ENCODE assay signal across 8 mouse cellular contexts in the genomic region with DNA sequence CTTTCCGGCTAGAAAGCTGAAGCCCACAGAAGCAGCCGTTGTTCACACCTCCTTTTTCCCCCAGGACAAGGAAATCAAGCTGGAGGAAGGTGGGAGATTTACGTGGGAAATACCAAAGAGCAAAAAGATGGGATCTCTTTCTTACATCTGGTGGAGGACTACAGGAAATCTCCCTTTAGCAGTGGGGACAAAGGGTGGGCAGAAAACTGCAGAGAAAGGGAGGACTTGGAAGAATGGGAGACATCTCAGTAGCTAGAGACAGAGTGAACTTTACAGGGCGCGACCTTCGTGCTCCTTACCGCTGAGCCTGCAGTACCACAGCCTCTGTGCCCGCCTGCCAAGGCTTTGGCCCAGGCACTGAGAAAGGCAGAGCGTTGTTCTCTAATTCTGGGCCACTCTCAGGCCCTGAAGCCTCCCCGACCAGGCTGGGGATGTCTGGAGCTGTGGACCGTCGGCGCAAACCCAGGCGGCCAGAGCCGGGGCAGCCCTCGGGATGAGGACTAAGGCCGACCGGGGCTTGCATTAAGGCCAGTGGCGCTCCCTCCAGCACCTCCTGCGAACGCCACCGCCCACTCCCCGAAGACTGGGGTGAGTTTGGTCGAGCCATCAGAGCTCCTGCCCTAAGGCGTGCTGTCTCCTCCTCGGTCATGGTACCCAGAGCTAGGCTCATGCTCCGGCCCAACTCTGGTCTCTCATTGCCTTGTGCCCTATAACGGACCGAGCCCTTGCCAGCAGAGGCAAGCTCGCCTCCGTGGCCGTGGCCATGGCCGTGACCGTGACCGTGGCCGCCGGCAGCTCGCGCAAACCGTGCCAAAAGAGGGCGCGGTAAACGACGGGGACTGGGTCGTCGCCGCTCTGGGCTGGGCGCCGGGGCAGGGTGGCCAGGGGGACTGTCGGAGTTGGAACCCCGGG. TPM values are rescaled to one million over a fixed set of nuclear protein-coding genes. Genes with fewer than 3 reads are reported as not detected.
DNase-seq lines count a peak whose midpoint lies in the region; TF ChIP-seq lines count a peak whose summit lies in the region.

No protein-coding gene starts in this region.

- H3K4me3 ChIP-seq in left cerebral cortex, adult 2 months = peak overlapping the region; percentile 49

- TF ChIP-seq CTCF in left cerebral cortex, adult 2 months (IDR thresholded peaks at IDR 0.05) = no peak

- intact Hi-C loops in left cerebral cortex, adult 2 months (cut with DNase I) = loop anchor here (2.0 kb wide), 1 partner anchor 29 kb away; no protein-coding TSS in a partner anchor
- intact Hi-C loops in left cerebral cortex, postnatal 25 days (cut with DNase I) = loop anchor here (1.0 to 5.0 kb wide), 3 partner anchors 28 to 181 kb away; partner anchors contain the start of gene Inafm2

- DNase-seq in left cerebral cortex, adult 2 months (ENCODE audit: extremely low spot score in 1 of 2, low spot score in 2 of 2) = no peak
- DNase-seq in left cerebral cortex, adult 11 months (ENCODE audit: low spot score) = no peak
- peak; percentile 33 for DNase-seq in embryo, embryonic 11 days
- peak; percentile 18 for DNase-seq in induced T-regulatory cell, adult 2 months (ENCODE audit: low read depth)
- DNase-seq in neural tube, embryonic 10.5 days (ENCODE audit: extremely low spot score, low spot score) = peak; percentile 60
- no peak for DNase-seq in right cerebral cortex, postnatal 14 days
- no peak for DNase-seq in retina, postnatal 1 day
- no peak for DNase-seq in left cerebral cortex, postnatal 25 days (ENCODE audit: low spot score in 2 of 2)

- H3K27ac ChIP-seq in left cerebral cortex, adult 2 months = peak overlapping the region; percentile 82

RNA-seq across cellular contexts. Expression of gene Ankrd63, which starts 1.5 kb away (rescaled TPM):
- 10 to 100 TPM; 22.3 to 28.5 TPM for total RNA-seq in left cerebral cortex, adult 2 months (2021)
- total RNA-seq in left cerebral cortex, postnatal 25 days (2021) = 10 to 100 TPM; 22.4 to 34.4 TPM

RNA-seq across cellular contexts. Expression of gene Plcb2, which starts 26.0 kb away (rescaled TPM):
- total RNA-seq in left cerebral cortex, adult 2 months (2021) = 1 to 10 TPM; 2.3 to 3.2 TPM
- 1 to 10 TPM; 2.1 to 2.6 TPM for total RNA-seq in left cerebral cortex, postnatal 25 days (2021)

RNA-seq across cellular contexts. Expression of gene Pak6, which starts 39.1 kb away (rescaled TPM):
- 100 to 1,000 TPM in 1 of 2 experiments, 10 to 100 TPM in 1; 96.4 to 102 TPM for total RNA-seq in left cerebral cortex, adult 2 months (2021)
- 100 to 1,000 TPM in 1 of 2 experiments, 10 to 100 TPM in 1; 92.1 to 103 TPM for total RNA-seq in left cerebral cortex, postnatal 25 days (2021)

RNA-seq across cellular contexts. Expression of gene Inafm2, which starts 43.3 kb away (rescaled TPM):
- 10 to 100 TPM; 42.7 to 47.9 TPM for total RNA-seq in left cerebral cortex, adult 2 months (2021)
- 10 to 100 TPM; 38.3 to 39.7 TPM for total RNA-seq in left cerebral cortex, postnatal 25 days (2021)

Comparison
In these comparisons a context has a peak if more than half of its experiments do, and no peak if none do; other contexts are left out.
1. DNase-seq: peak in embryo, embryonic 11 days (single experiment), induced T-regulatory cell, adult 2 months (single experiment) and neural tube, embryonic 10.5 days (single experiment); none in left cerebral cortex, adult 2 months (0 of 2), left cerebral cortex, adult 11 months (single experiment), right cerebral cortex, postnatal 14 days (single experiment), retina, postnatal 1 day (single experiment) and left cerebral cortex, postnatal 25 days (0 of 2).